Mouse (Mus musculus) neutrophil, adult 5-6 weeks (primary cell): ENCODE data around the gene Mpc2. TPM values are rescaled to one million over a fixed set of nuclear protein-coding genes. Genes with fewer than 3 reads are reported as not detected.

Experiments
- ATAC-seq: fragments of 151-379, 151-347 bp; 2 replicates; pipeline ENCODE4 v1.8.0; 2017; ENCODE audit warnings: mild to moderate bottlenecking, moderate TSS enrichment; ENCODE audit not compliant: insufficient number of reproducible peaks, poor library complexity, low FRiP score, severe bottlenecking; ENCODE audit errors: extremely low read depth
- total RNA-seq: library from RNA; stranded (forward); fragments of 200-1000 nt; gene quantifications from 2 replicates; pipeline ENCODE4 v1.2.3, GENCODE M21; 2017

The Mpc2 gene
- 70.9 and 79.2 TPM in 2 replicates for total RNA-seq

DNA sequence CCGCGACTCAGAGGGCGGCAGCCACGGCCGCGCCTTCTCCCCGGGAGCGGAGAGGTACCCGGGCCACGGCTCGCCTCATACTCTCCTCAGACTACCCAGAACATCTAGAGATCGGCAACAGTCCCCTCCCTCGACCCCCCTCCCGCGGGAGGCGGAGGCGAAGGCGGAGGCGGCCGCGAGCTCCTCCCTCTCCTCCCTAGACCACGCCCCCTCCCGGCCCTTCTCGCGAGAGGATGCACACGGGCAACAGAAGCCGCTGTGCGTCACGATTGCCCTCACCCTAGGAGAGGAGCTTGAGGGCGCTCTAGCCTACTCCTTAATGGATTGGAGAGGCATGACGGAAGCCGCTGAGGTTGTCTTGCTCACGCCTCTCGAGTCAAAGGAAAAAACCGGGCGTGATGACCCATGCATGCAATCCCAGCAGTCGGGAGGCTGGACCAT is at the start of gene Mpc2, which contains the start of gene Dcaf6:
Mpc2 (plus strand) TSS at position 278 of the 441 bp plus-strand sequence.
Dcaf6 (minus strand) TSS at position 116 of the 441 bp plus-strand sequence.
- peak; percentile 73 for ATAC-seq

DNA sequence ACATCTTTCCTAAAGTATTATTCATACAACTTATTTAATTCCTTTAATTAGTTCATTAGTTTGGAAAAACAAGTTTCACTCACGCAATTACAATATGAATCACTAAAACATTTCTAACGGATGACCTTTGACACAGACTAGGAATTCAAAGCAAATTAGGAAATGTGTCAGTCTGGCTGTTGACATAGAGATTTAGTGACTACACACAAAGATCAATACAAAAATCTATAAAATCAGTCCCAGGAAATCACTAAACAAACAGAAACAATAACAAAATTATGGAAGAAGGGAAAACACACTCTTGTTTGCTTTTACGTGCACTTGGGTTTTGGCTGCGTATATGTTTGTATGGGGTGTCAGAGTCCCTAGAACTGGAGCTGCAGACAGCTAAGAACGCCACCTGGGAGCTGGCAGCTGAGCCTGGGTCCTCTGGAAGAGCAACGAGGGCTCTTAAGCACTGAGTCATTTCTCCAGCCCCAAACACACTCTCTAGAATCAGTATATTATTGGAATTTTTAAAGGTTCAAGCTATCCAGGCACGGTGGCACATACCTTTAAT is 39.0 kb upstream of the Mpc2 start:
- ATAC-seq, result no peak

DNA sequence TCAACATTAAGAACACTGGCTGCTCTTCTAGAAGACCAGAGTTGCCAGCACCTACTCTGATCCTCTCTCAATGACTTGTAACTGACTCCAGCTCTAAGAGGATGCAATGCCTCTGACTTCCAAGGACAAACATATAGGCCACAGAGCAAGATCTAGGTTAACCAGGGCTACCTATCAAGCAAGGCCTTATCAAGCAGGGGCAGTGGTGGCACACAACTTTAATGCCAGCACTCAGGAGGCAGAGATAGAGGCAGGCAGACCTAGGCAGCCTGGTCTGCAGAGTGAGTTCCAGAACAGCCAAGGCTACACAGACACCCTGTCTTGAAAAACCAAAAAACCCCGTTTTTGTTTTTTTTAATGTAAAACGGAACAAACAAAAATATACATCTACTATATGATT is 34.2 kb upstream of the Mpc2 start:
- ATAC-seq, result no peak

DNA sequence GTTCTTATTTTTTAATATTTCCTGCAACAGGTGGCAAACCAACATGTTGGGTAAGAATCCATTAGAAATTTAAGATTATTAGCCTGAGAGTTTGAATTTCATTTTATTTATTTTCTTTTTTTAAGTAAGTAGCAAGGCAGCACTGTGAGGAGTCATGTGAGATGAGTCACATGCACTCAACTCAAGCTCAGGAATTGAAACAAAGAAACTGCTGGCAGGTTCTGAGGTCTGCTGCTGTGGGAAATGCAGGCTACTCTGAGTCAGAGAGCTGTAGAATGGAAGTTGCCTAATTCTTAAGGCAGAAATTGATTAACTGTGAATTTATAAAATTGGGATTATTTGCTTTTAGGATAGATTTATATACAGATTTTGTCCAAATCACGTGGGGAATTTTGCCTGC is 27.6 kb upstream of the Mpc2 start:
- ATAC-seq, result no peak

DNA sequence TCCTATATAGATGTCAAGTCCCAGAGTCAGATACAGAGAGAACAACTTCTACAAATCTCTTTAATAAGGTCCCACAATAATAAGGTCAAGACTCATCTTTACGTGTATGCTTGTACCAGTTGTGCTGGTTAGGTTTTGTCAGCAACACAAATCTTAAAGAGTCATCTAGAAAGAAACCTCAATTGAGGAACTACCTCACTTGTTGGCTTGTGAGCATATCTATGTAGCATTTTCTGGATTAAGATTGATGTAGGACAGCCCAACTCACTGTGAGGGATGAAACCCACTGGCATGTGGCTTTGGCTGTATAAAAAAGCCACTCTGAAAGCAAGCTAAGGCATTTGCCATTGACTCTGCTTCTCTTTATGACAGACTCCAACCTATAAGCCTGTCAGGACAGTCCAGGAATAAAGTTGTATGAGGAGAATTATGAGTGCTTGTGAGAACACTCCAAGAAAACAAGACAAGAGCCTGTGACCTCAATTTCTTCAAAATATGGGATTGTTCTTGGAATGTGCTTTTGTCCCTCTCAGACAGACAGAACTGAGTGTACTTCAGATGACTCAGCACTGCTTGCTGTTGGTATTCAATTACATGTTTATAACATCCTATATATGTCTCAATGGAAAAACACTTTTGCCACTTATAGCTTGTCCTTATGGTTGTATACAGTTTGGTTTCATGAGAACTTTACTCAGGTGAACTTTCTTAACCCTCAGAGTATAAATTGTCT is 22.0 kb upstream of the Mpc2 start:
- ATAC-seq, result no peak

DNA sequence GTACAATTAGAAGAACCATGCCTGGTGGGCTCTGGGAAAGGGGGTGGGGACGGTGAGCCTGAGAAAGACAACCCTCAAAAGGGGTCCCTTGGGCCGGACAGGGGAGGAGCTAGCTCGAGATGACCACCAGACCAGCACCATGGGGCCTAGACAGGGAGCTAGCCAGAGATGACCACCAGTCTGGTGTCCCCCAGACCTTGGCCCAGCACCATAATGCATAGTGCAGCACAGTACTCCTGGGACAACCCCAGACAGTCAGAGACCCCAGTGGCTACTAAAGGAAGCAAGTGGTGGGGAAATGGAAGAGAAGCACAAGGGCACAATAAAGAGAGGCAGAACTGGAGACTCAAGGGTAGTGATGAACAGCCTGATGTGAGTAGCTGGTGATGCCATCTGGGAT is 19.6 kb upstream of the Mpc2 start:
- ATAC-seq, result no peak

DNA sequence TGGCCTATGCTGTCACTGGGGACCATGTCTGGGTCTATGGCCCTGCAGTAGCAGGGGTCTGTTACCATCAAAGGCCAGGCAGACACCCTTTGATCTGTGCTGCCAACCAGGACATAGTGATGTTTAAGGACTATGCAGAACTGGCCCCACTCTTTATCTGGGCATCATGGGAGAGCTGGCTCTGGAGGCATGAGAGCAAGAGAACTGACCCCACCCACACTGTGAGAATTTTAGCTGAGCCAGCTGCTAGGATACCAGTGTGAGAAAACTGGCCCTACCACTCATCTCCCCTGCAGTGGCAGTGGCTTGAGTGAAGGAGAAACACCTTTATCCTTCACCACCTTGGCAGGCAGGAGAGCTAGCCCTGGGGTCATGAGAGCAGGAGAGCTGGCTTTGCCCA is 19.2 kb upstream of the Mpc2 start:
- ATAC-seq, result no peak

DNA sequence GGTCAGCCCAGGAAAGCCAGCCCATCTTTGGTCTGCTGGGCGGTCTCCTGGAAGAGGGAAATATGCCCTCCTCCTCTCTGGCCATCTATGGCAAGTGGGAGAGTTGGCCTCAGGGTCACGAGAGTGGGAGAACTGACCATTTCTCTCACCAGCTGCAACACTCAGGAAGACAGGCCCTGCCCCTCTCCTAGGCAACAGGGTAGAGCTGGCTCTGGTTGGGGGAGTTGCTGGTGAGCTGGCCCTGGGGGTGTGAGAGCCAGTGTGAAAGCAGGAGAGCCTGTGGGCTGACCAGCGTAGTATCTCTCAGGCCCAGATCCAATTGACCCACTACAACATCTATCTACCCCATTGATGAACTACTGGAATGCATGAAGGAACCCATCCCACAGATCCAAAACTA is 18.7 kb upstream of the Mpc2 start:
- ATAC-seq, result no peak

DNA sequence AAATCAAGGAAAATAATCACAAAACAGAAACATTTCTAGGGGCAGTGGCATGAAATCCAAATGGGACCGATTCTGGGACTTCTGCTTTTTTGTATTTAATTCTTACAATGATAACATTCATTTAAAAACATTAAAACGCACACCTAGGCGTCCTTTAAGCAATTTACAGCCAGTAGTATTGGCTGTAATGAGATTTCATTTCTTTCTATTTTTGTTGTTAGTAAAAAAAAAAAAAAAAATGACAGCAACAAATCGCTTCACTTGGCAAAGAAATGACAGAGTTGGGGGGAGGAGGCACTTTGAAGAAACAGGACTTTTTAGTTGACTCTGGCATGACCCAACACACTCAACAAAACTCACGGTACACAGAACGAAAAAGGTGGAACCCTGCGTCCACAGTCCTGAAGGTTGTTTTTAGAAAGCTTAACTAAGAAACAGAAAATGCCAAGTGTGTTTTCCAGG is 1.4 kb upstream of the Mpc2 start:
- no peak for ATAC-seq

DNA sequence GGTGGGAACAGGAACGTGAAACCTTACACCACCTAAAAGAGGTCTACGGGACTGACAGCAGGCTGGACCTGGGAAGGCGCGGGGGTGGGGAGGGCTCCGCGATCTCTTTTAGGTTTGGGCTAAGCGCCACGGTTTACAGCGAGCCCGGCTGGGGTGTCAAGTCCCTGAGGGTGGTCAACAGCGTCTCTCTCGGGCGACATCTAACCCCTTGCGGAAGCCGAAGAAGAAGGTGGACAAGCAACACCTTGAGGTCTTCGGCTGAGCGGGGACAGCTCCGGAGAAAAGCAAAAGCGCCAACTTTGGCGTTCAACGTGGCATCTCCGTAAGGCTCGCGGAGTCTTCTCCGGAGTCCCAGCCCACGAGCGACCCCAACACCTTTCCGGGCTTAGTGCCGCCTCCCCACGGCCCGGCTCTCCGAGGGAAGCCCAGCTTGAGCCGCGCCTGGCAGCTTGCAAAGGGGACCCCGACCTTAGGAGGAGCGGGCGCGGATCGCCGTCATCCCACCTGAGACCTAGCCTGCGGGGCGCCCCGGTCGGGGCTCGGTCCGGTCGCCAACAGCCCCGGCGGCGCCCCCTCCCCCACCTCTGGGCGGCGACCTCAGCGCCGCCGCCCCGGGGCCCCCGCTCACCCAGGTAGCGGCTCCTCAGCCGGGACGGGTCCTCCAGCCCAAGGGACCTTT is 795 bp upstream of the Mpc2 start:
- ATAC-seq, result no peak

DNA sequence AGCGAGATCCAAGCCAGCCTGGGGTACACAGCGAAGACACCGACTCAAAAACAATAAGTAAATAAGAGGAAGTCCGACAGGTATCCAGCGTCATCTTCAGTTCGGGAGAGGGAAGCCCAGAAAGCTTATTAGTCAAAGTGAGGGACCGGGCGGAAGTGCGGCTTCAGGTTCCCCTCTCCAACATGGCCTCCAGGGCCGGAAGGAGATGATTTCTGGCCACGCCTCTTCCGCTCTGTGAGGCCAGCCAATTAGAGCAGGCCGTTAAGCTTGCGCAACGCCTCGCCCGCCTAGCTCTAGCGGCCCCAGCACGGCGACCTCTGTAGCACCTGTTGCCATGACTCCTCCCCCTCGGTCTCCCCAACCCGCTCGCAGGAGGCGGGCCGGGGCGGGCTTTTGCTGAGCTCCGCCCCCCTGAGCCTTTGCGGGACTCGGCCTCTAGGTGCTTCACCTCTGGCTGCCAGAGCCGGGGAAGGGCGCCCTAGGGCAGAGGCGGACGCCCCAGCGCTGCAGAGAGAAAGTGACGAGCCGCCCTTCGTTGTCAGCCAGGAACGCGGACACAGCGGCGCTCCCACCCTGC is 452 bp downstream of the Mpc2 start:
- peak; percentile 82 for ATAC-seq

DNA sequence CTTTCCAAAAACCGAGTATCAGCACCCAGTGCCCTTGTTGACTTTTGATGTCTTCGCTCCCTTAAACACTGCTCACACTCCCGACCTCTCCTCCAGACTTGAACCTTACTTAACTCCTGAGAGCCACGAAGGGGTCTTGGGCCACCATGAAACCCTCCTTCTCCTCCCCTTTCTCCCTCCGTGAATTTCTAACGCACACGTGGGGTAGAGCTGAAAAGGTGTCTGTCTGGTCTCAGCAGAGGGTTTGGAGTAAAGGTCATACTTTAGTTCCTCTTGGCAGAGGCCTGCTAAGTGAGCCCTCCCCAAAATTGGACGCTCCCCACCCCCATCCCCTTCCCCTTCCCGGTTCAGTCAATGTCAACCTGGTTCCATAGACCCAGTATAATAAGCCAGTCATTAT is 1.2 kb downstream of the Mpc2 start:
- ATAC-seq, result no peak

DNA sequence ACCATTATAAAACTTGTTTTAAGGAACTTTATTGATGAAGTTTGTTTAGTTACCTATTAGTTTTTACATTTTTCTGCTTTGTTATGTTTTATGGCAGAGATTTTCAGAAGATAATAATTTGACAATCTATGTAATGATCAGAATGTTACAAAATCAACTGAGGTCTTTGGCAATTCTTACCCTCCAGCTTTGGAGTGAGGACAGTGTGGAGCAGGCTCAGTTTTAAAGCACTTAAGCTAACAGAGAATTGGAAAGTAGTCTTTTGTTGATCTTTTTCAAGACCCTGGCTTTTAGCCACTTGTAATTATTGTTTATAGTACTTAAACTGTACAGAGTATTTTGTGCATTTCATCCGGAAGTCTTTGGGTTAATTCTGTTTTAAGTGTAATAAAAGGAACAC is 2.4 kb downstream of the Mpc2 start:
- ATAC-seq, result no peak

DNA sequence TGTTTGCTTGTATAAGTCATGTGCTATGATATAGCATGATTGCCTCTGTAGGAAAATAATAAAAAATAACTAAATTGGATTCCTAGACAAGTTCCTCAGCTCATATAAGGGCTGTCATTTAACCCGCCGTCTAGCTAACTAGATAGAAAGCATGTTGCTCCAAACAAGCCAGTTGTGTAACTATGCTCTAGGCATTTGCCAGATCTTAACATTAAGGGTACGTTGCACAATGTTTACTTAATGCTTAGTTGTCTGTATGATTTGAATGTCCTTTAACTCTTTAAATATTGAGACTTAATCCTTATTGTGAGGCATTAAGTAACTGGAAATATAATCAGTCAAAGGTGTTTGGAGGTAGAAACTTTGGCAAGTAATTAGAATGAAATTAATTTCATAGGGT is 4.1 kb downstream of the Mpc2 start:
- no peak for ATAC-seq

DNA sequence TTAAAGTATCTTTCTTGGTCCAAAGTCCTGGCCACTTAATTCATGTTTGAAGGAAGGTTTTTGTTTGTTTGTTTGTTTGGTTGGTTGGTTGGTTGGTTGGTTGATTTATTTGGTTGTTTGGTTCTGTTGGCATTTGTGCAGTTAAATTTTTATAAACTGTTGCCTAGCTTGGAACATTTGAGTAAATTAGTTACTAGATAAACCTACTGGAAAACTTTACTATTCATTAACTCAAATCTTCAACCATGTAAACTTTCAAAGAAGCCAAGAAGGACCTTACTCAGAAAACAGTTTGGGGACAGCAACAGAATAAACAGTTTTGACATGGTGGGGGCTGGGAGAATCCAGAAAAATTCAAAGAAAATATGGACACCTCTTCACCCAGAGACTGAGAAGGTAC is 8.5 kb downstream of the Mpc2 start:
- no peak for ATAC-seq

DNA sequence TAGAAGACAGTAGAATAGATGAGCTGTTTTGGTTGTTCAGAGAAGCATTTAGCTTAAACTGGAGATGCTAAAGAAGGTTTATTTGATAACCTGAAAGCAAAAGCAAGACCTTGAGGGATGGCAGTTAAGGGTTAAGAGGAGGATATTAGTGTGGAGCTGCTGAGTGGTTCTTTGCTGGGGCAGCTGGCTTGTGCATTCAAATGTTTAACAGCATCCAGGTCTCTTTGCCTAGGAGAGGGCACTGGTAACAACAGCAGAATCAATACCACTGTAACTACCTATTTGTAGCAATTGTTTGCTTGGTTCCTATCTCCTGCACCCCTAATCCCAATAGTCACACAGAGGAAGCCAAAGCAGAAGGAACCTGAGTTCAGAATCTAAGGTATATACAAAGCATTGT is 9.3 kb downstream of the Mpc2 start:
- ATAC-seq, result no peak

DNA sequence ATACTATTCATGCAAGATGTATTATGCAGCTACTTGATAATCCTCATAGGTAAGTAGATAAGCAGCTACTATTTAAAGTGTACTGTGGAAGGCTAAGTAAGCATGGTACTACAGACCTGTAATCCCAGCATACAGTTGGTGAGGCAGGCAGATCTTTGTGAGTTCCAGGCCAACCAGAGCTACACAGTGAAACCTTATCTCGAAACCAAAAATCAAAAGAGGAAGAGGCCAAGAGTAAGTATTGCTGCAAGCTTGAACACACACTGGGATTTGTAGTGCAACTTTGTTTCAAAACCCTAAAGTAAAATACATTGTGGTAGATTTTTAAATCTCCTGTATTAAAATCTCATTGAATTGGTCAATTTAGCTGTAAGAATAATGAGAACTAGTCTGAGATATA is 11.1 kb downstream of the Mpc2 start:
- no peak for ATAC-seq

DNA sequence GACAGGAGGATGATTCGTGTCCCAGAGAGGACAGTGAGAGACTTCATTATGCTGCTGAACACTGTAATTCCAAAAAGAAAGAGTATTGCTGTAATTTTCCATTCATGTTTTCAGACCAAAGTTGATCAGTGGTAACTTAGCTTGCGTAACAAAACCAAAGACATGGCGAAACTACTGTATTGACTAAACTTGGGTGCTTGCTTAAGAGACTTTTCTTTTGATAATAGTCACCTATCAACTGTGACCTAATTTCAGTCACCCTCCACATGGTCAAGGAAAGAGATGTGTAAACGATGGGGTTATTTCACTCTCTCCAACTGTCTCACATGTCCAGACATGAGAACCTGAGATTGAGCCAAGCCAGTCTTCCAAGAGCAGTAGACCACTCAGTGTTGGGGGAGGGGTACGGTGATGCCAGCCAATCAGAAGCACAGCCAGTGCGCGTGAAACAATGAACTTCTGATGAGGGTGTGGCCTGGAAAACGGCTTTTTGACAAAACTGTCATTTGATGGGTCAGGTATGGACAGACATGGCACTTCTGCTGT is 24.3 kb downstream of the Mpc2 start, which contains the start of gene Adcy10:
Adcy10 (plus strand) TSS at position 496 of the 546 bp plus-strand sequence.
- no peak for ATAC-seq

DNA sequence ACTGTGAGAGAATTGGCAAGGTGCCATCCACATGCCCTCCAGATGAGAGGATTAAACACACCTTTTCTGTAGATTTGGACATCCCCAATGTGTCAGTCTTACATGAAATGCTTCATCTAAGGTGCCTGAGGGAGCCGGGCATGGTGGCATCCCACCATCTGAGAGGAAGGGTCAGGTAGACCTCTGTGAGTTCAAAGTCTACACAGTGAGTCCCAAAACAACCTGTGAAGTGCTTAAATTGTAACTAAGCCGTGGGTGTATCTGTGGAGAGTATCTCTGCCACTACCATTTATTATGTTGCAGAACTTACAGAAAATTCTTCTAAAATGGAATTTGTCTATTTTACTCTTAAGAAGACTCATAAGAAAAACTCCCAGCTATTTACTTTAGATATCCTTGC is 25.7 kb downstream of the Mpc2 start:
- ATAC-seq, result no peak
